Mouse (Mus musculus) kidney, adult 2 months (tissue): ENCODE measurements around the gene Crym.

Experiments
- CTCF ChIP-seq: fragments of 200-500 bp; conservative IDR thresholded peaks from 2 replicates; pipeline ENCODE4 v1.5.1; 2011; ENCODE audit warnings: low read depth, mild to moderate bottlenecking, control low read depth, low read length, moderate library complexity, mixed read lengths; ENCODE audit not compliant: insufficient read depth, insufficient read length
- POLR2A ChIP-seq: fragments of 200-500 bp; IDR thresholded peaks from one replicate; pipeline ENCODE4 v1.6.1; 2011; ENCODE audit warnings: low read depth, low read length, control low read depth

GRCm38 (mm10) chr7:120142743-120143142 is 59.2 kb downstream of the Crym start:
- TF ChIP-seq CTCF (no peak), POLR2A (no peak)
